In genomic region chr14:26319821-26320220, GRCm38 (mm10) we compare ENCODE assay signal across 6 mouse cellular contexts.
A peak's percentile ranks its signal among the peaks of the same experiment; 100 is the strongest.
DNase-seq lines count a peak whose midpoint lies in the region; TF ChIP-seq lines count a peak whose summit lies in the region.
"Not testable (repeated sequence)": the region's sequence is repeated elsewhere in the genome, so short reads cannot be mapped to it uniquely, and the experiment has no call there.

No protein-coding gene starts in this region.

- TF ChIP-seq POLR2A in testis, adult 2 months (IDR thresholded peaks at IDR 0.05; ENCODE audit: control insufficient read depth, low read depth, low read length): not testable (repeated sequence)

- DNase-seq in ES-CJ7 (ENCODE audit: low read depth, low spot score) (peak; percentile 28), R1 (ENCODE audit: low read depth, low spot score) (peak; percentile 79), ZHBTc4 (ENCODE audit: low read depth, low spot score) (peak; percentile 64)
- peak; percentile 16 for DNase-seq in embryo, embryonic 10 days (ENCODE audit: low spot score)
- peak; percentile 22 for DNase-seq in embryo, embryonic 10.5 days (ENCODE audit: low spot score)

- not testable (repeated sequence) for H3K36me3 ChIP-seq in testis, adult 2 months (ENCODE audit: control insufficient read depth, insufficient read depth, low read length)

- H3K4me3 ChIP-seq in testis, adult 2 months (ENCODE audit: control insufficient read depth, low read depth, low read length): peak overlapping the region; percentile 84

- H3K4me1 ChIP-seq in testis, adult 2 months (ENCODE audit: control insufficient read depth, insufficient read depth, low read length): not testable (repeated sequence)

- not testable (repeated sequence) for H3K27me3 ChIP-seq in testis, adult 2 months (ENCODE audit: control insufficient read depth, insufficient read depth, low read length)

- H3K27ac ChIP-seq in testis, adult 2 months (ENCODE audit: control insufficient read depth, insufficient read depth, low read depth, low read length): not testable (repeated sequence)

- TF ChIP-seq CTCF in testis, adult 2 months (IDR thresholded peaks at IDR 0.05; ENCODE audit: control insufficient read depth, insufficient read depth, insufficient replicate concordance, low read depth, low read length): not testable (repeated sequence)

Comparison
In these comparisons a context has a peak if more than half of its experiments do, and no peak if none do; other contexts are left out.
1. DNase-seq: peak in every context shown above with its lines; median percentile 79 in R1; 64 in ZHBTc4; 28 in ES-CJ7; 22 in embryo, embryonic 10.5 days; 16 in embryo, embryonic 10 days.